Mouse (Mus musculus) hindbrain, embryonic 12.5 days (tissue): ENCODE results near the gene Sult2b1. TPM values are rescaled to one million over a fixed set of nuclear protein-coding genes. Genes with fewer than 3 reads are reported as not detected.

Experiments used
- polyA plus RNA-seq: library from polyadenylated mRNA; unstranded; fragments of >200 nt; fragmentation: Nextera tagmentation; extraction: Ambion mirVana; gene quantifications from 2 replicates; pipeline ENCODE4 v1.2.1, GENCODE M21; 2016

Gene Sult2b1
- polyA plus RNA-seq, 1 experiment from 2014 or later, result 2.4 TPM

Other genes with a start within 250 kb of the Sult2b1 start
- gene Hsd17b14, start 229.8 kb downstream of the Sult2b1 start, polyA plus RNA-seq, result 0.70 and 0.79 TPM in 2 replicates
- gene Bcat2, start 214.5 kb downstream of the Sult2b1 start, polyA plus RNA-seq, result 35.2 and 36.9 TPM in 2 replicates
- 0.45 TPM in 1 of 2 replicates, not detected in the other for gene Fgf21, start 169.2 kb downstream of the Sult2b1 start, polyA plus RNA-seq
- 0.14 TPM in 1 of 2 replicates, not detected in the other for gene Fut1, start 167.4 kb downstream of the Sult2b1 start, polyA plus RNA-seq
- 0.18 TPM in 1 of 2 replicates, not detected in the other for gene Izumo1, start 162.9 kb downstream of the Sult2b1 start, polyA plus RNA-seq
- gene Rasip1, start 157.2 kb downstream of the Sult2b1 start, polyA plus RNA-seq, result 15.6 and 16.2 TPM in 2 replicates
- 3.7 and 4.8 TPM in 2 replicates for gene Mamstr, start 144.7 kb downstream of the Sult2b1 start, polyA plus RNA-seq
- 0.37 TPM in 1 of 2 replicates, not detected in the other for gene Fut2, start 118.3 kb downstream of the Sult2b1 start, polyA plus RNA-seq
- 0.68 and 1.2 TPM in 2 replicates for gene Ntn5, start 100.6 kb downstream of the Sult2b1 start, polyA plus RNA-seq
- 1.1 and 2.2 TPM in 2 replicates for gene Sec1, start 90.3 kb downstream of the Sult2b1 start, polyA plus RNA-seq
- gene Car11, start 84.8 kb downstream of the Sult2b1 start, polyA plus RNA-seq, result 21.2 and 25.5 TPM in 2 replicates
- 4.2 and 5.3 TPM in 2 replicates for gene Dbp, start 79.6 kb downstream of the Sult2b1 start, polyA plus RNA-seq
- 607 and 682 TPM in 2 replicates for gene Rpl18, start 69.2 kb downstream of the Sult2b1 start, polyA plus RNA-seq
- 28.7 and 30.3 TPM in 2 replicates for gene Sphk2, start 66.7 kb downstream of the Sult2b1 start, polyA plus RNA-seq
- gene Fam83e, start 63.5 kb downstream of the Sult2b1 start, polyA plus RNA-seq, result 0.89 and 1.0 TPM in 2 replicates
- not detected in 2 replicates for gene Spaca4, start 58.9 kb downstream of the Sult2b1 start, polyA plus RNA-seq
- gene Lmtk3, start 931 bp downstream of the Sult2b1 start, polyA plus RNA-seq, result 8.4 and 11.9 TPM in 2 replicates
- 280 and 284 TPM in 2 replicates for gene Cyth2, start 29.9 kb upstream of the Sult2b1 start, polyA plus RNA-seq
- 0.80 and 0.96 TPM in 2 replicates for gene Kcnj14, start 40.1 kb upstream of the Sult2b1 start, polyA plus RNA-seq
- gene Grwd1, start 46.3 kb upstream of the Sult2b1 start, polyA plus RNA-seq, result 43.2 and 45.8 TPM in 2 replicates
- gene Kdelr1, start 88.1 kb upstream of the Sult2b1 start, polyA plus RNA-seq, result 43.5 and 45.6 TPM in 2 replicates
- 1.6 TPM in 2 replicates for gene Grin2d, start 93.7 kb upstream of the Sult2b1 start, polyA plus RNA-seq
- 0.52 TPM in 1 of 2 replicates, not detected in the other for gene Syngr4, start 112.0 kb upstream of the Sult2b1 start, polyA plus RNA-seq
- gene Tmem143, start 112.3 kb upstream of the Sult2b1 start, polyA plus RNA-seq, result 3.4 and 5.2 TPM in 2 replicates
- gene Emp3, start 136.7 kb upstream of the Sult2b1 start, polyA plus RNA-seq, result 42.6 and 55.0 TPM in 2 replicates
- gene Ccdc114, start 139.4 kb upstream of the Sult2b1 start, polyA plus RNA-seq, result 5.5 and 6.8 TPM in 2 replicates
- gene Abcc6, start 245.6 kb upstream of the Sult2b1 start, polyA plus RNA-seq, result 0.19 and 0.38 TPM in 2 replicates
- 35.3 and 35.8 TPM in 2 replicates for gene Nomo1, start 249.0 kb upstream of the Sult2b1 start, polyA plus RNA-seq